ENCODE assay signal across 11 mouse cellular contexts in genomic region chr7:75806711-75807110, GRCm38 (mm10). TPM values are rescaled to one million over a fixed set of nuclear protein-coding genes. Genes with fewer than 3 reads are reported as not detected.
DNase-seq lines count a peak whose midpoint lies in the region.
"Had no signal": no experiment of that assay in that cellular context is flagged by ENCODE, and none has a peak within 500 bp of the region (broad histone marks: within the 10 kb centered on the region; RNA-seq: fewer than 3 reads in every experiment).

No protein-coding gene starts in this region.

- WGBS in midbrain, embryonic 10.5 days = 73% methylated on average over 4 of the region's 4 CpGs

- peaks cover 11% of the 10 kb centered on the region for H3K4me1 ChIP-seq in brown adipose tissue, adult 24 weeks (ENCODE audit: control insufficient read depth, insufficient read depth, insufficient read length, low read length)
- no peaks in the 10 kb centered on the region for H3K4me1 ChIP-seq in midbrain, embryonic 10.5 days

- H3K27ac ChIP-seq in brown adipose tissue, adult 24 weeks (replicated peaks; ENCODE audit: low read depth, low read length) = peak overlapping the region; percentile 77
- H3K27ac ChIP-seq in midbrain, embryonic 10.5 days (replicated peaks) = no peak overlapping the region
- H3K27ac ChIP-seq: liver, embryonic 15.5 days had no signal

- intact Hi-C loops in left cerebral cortex, postnatal 4 days (cut with DNase I) = no loop called here
- intact Hi-C loops in heart, postnatal 36 days (cut with DNase I) = no loop called here

- H3K36me3 ChIP-seq in midbrain, embryonic 10.5 days = no peaks in the 10 kb centered on the region
- H3K36me3 ChIP-seq: liver, embryonic 15.5 days had no signal

- H3K4me3 ChIP-seq in brown adipose tissue, adult 24 weeks (ENCODE audit: insufficient read depth, low read depth, low read length) = no peak overlapping the region
- no peak overlapping the region for H3K4me3 ChIP-seq in midbrain, embryonic 10.5 days
- H3K4me3 ChIP-seq: erythroblast, embryonic 14.5 days; liver, embryonic 15.5 days had no signal

- H3K9me3 ChIP-seq in midbrain, embryonic 10.5 days (replicated peaks) = no peaks in the 10 kb centered on the region
- H3K9me3 ChIP-seq: liver, embryonic 15.5 days had no signal

- peak; percentile 52 for DNase-seq in left cerebral cortex, postnatal 4 days
- DNase-seq in left cerebral cortex, adult 11 months (ENCODE audit: low spot score) = no peak
- DNase-seq in heart, postnatal 36 days = peak; percentile 68 to 71
- peak; percentile 86 for DNase-seq in lung, postnatal 10 days
- no peak for DNase-seq in layer of hippocampus, adult 9-10 months (ENCODE audit: low spot score)
- no peak for DNase-seq in midbrain, embryonic 10.5 days (ENCODE audit: low spot score)
- no peak for DNase-seq in cerebellum, adult 9-10 months

- no peaks in the 10 kb centered on the region for H3K27me3 ChIP-seq in midbrain, embryonic 10.5 days (ENCODE audit: low read depth, poor library complexity, severe bottlenecking)
- H3K27me3 ChIP-seq: liver, embryonic 15.5 days; Patski had no signal

RNA-seq across cellular contexts. Expression of gene Klhl25, which starts 41.4 kb away (rescaled TPM):
- 10 to 100 TPM; 29.6 to 33.5 TPM for total RNA-seq in left cerebral cortex, postnatal 4 days (2021)
- polyA plus RNA-seq in brown adipose tissue, adult 24 weeks (2012; ENCODE audit: insufficient read depth, insufficient read length, missing spikeins) = 4.7 and 8.6 TPM in 2 replicates
- 1 to 10 TPM; 4.9 to 5.4 TPM for total RNA-seq in heart, postnatal 36 days (2021)
- 23.7 and 25.0 TPM in 2 replicates for polyA plus RNA-seq in midbrain, embryonic 10.5 days (2016; fragmentation: Nextera tagmentation; extraction: Ambion mirVana)

Comparison
In these comparisons a context has a peak if more than half of its experiments do, and no peak if none do; other contexts are left out.
1. DNase-seq: peak in left cerebral cortex, postnatal 4 days (single experiment), heart, postnatal 36 days (2 of 2) and lung, postnatal 10 days (single experiment); none in left cerebral cortex, adult 11 months (single experiment), layer of hippocampus, adult 9-10 months (single experiment), midbrain, embryonic 10.5 days (single experiment) and cerebellum, adult 9-10 months (single experiment).
2. RNA of gene Klhl25, which starts 41.4 kb away (total RNA-seq): 29.6 to 33.5 TPM in left cerebral cortex, postnatal 4 days; 4.9 to 5.4 TPM in heart, postnatal 36 days; every median in the first group is over 4 times any median in the second.